Mouse (Mus musculus) E14TG2a.4 (cell line): ENCODE results near the gene Fbxl5.

Source experiments
- H3K27me3 ChIP-seq: 2 replicates; pipeline ENCODE4 v1.6.1; 2014; ENCODE audit warnings: low read length, control low read depth; ENCODE audit not compliant: insufficient read depth
- H3K36me3 ChIP-seq: 2 replicates; pipeline ENCODE4 v1.6.1; 2014; ENCODE audit warnings: low read length, control low read depth; ENCODE audit not compliant: insufficient read depth
- H3K4me1 ChIP-seq: replicated peaks from 2 replicates; pipeline ENCODE4 v1.6.1; 2014; ENCODE audit warnings: low read depth, low read length, control low read depth
- H3K4me3 ChIP-seq: replicated peaks from 2 replicates; pipeline ENCODE4 v1.5.1; 2014; ENCODE audit warnings: mild to moderate bottlenecking, low read length
- H3K9me3 ChIP-seq: 2 replicates; pipeline ENCODE4 v1.6.1; 2014; ENCODE audit warnings: low read length, control low read depth
- CTCF ChIP-seq: conservative IDR thresholded peaks from 2 replicates; pipeline ENCODE4 v1.5.1; 2014; ENCODE audit warnings: low read length
- NANOG ChIP-seq: IDR thresholded peaks from 2 replicates; pipeline ENCODE4 v1.6.1; 2014; ENCODE audit warnings: borderline replicate concordance, low read length, mixed read lengths
- POU5F1 ChIP-seq: IDR thresholded peaks from 2 replicates; pipeline ENCODE4 v1.6.1; 2014; ENCODE audit warnings: low read length, borderline replicate concordance

Fbxl5 gene

DNA sequence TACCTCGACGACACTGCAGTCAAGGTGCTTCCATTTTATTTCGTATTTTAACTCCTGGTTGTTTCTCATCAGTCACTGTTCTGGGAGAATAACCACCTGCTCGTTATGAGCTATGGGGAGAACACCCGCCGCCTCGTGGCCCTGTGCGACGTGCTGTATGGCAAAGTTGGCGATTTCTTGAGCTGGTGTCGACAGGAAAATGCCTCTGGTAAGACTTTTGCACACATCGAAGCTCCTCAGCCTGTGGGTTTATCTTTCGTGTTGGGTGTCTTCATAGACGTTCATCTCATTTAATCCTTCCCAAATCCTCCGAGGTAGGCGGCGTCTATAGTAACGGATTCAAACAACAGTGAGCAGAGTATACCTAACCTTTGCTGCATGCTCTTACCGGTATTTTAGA is at the start of gene Fbxl5:
Fbxl5 (minus strand) TSS at position 101 of the 400 bp plus-strand sequence.
- peaks cover 10% of the 10 kb centered on the region for H3K27me3 ChIP-seq
- TF ChIP-seq CTCF (no peak), NANOG (no peak), POU5F1 (no peak)
- H3K9me3 ChIP-seq, result peaks cover 27% of the 10 kb centered on the region

DNA sequence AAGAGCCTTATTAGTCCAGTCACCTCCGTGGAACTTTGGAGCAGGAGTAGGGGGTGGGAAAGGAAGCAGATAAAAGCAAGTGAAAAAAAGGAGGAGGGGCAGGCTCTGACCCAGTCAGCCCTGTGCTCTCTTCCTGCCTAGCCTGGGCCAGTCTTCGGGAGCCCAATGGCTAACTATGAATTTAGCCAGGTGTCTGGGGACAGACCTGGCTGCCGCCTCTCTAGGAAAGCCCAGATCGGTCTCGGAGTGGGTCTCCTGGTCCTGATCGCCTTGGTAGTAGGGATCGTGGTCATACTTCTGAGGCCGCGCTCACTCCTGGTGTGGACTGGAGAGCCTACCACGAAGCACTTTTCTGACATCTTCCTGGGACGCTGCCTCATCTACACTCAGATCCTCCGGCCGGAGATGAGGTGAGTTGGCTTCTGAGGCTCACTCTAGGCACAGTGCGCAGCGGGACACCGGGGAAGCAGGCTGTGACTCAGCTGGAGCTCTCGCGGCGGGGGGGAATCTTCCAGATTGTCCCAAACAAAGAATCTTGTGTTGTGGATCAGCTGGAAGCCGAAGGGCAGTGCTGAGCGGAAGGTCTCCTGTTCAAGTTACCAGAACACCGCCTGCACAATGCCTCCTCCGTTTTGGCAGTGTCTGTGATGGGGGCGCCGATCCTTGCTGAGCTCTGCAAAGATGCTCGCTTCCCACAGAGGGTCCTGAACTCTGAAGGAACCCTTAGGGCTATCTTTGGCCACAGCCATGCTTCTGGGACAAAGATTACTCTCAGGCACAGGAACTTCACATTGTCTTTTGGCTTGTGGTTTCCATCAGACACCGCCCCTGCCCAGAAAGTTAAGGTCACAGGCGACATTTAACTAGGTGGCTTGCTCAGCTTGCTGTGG is 47.5 kb upstream of the Fbxl5 start:
- TF ChIP-seq NANOG, result peak; percentile 69; the same call in 1 of the 2 replicates
- no peak for TF ChIP-seq CTCF
- no peak for TF ChIP-seq POU5F1
- H3K27me3 ChIP-seq, result no peaks in the 10 kb centered on the region
- peaks cover 22% of the 10 kb centered on the region for H3K9me3 ChIP-seq
- peaks cover 13% of the 10 kb centered on the region for H3K36me3 ChIP-seq
- peak overlapping the region; percentile 78 for H3K4me3 ChIP-seq
- peaks cover 85% of the 10 kb centered on the region for H3K4me1 ChIP-seq

More for the DNA sequence above, at the start of gene Fbxl5:
- Histone ChIP-seq H3K4me3 (peak within 1 kb of the TSS; percentile 29; the same call in 1 of the 2 replicates), H3K36me3 (no peaks in the 10 kb centered on the region), H3K4me1 (peaks cover 33% of the 10 kb centered on the region)

GRCm38 (mm10) chr5:43868253-43868652 is 46.8 kb upstream of the Fbxl5 start, which contains the start of gene Cd38:
TSS of gene Cd38 (plus strand) at chr5:43868553.
- Histone ChIP-seq H3K4me1 (peaks cover 82% of the 10 kb centered on the region), H3K4me3 (peak within 1 kb of the TSS; percentile 78), H3K9me3 (peaks cover 29% of the 10 kb centered on the region), H3K36me3 (peaks cover 14% of the 10 kb centered on the region), H3K27me3 (no peaks in the 10 kb centered on the region)
- no peak for TF ChIP-seq NANOG
- TF ChIP-seq CTCF, result no peak
- TF ChIP-seq POU5F1, result no peak

GRCm38 (mm10) chr5:43865316-43865715 is 43.9 kb upstream of the Fbxl5 start:
- Histone ChIP-seq H3K36me3 (peaks cover 17% of the 10 kb centered on the region), H3K4me1 (peaks cover 64% of the 10 kb centered on the region), H3K4me3 (no peak overlapping the region), H3K27me3 (no peaks in the 10 kb centered on the region), H3K9me3 (peaks cover 52% of the 10 kb centered on the region)
- TF ChIP-seq NANOG (no peak), POU5F1 (no peak), CTCF (no peak)

DNA sequence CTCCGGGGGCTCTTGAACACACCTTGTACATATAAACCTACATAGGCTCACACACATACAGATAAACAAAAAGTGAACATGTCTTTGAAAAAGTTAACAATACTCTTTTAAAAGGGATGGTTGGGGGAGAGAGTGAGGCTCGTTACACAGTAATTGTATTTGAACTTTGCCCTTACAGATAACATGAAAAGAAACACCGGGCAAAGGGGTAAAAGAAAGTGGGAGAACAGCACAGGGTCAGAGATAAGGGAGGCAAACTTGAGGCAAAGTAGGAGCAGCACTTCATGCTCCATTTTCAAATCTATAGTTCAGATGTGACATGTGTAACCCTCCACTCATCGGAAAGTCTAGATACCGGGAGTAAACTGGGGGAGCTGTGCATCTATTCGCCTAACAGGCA is 42.2 kb upstream of the Fbxl5 start:
- no peaks in the 10 kb centered on the region for H3K27me3 ChIP-seq
- peaks cover 64% of the 10 kb centered on the region for H3K4me1 ChIP-seq
- H3K4me3 ChIP-seq, result no peak overlapping the region
- peaks cover 69% of the 10 kb centered on the region for H3K9me3 ChIP-seq
- TF ChIP-seq NANOG, result no peak
- no peak for TF ChIP-seq POU5F1
- peaks cover 28% of the 10 kb centered on the region for H3K36me3 ChIP-seq

DNA sequence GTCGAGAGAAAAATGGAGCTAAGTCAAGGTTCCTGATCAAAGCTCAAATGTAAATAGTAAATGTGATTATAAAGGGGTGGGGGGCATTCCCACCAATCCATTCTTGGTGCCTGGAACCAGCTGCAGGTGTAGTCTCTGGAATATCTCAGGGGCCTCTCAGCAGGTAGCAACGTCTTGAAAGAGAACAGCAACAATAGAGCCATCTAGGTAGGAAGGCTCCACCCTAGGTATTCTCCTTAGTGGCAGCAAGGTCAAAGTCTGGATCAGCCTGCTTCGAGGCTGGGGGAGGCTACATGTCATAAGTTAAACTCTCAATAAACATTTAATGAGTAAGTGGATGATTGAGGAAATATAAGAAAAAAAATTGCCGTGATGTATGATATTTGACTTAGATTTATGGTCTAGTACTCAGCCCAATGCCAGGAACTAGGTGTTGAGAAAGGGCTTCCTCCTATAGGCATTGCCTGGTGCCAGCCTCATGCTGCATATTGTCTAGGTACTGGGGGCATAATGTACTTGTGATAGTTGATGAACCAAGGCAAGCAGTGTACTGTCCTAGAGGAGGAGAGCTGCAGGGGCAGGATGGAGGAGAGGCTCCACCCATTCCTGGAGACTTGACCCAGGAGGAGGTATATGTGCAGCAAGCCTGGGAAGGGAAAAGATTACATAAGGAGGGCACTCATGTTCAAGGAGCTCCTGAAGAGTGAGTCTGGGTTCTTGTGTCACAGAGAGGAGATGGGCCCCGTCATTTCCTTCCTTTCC is 39.4 kb upstream of the Fbxl5 start:
- TF ChIP-seq CTCF (no peak), NANOG (peak; percentile 80)
- Histone ChIP-seq H3K4me3 (peak overlapping the region; percentile 5; the same call in 1 of the 2 replicates), H3K4me1 (peaks cover 40% of the 10 kb centered on the region), H3K36me3 (peaks cover 36% of the 10 kb centered on the region), H3K9me3 (peaks cover 90% of the 10 kb centered on the region), H3K27me3 (no peaks in the 10 kb centered on the region)

- Histone ChIP-seq H3K4me1 (peaks cover 32% of the 10 kb centered on the region), H3K27me3 (no peaks in the 10 kb centered on the region), H3K9me3 (peaks cover 91% of the 10 kb centered on the region), H3K36me3 (peaks cover 34% of the 10 kb centered on the region), H3K4me3 (no peak overlapping the region)
- no peak for TF ChIP-seq NANOG
- no peak for TF ChIP-seq CTCF
- no peak for TF ChIP-seq POU5F1
Observed at GRCm38 (mm10) chr5:43860096-43860495, 38.7 kb upstream of the Fbxl5 start.

GRCm38 (mm10) chr5:43859663-43860062 is 38.2 kb upstream of the Fbxl5 start:
- peaks cover 38% of the 10 kb centered on the region for H3K36me3 ChIP-seq
- TF ChIP-seq POU5F1 (no peak), CTCF (no peak), NANOG (no peak)
- peaks cover 92% of the 10 kb centered on the region for H3K9me3 ChIP-seq
- H3K4me3 ChIP-seq, result no peak overlapping the region
- H3K27me3 ChIP-seq, result no peaks in the 10 kb centered on the region
- peaks cover 29% of the 10 kb centered on the region for H3K4me1 ChIP-seq
